Mouse (Mus musculus) gastrocnemius, postnatal 10 days (tissue): Measurements from ENCODE around the gene Shb. TPM values are rescaled to one million over a fixed set of nuclear protein-coding genes. Genes with fewer than 3 reads are reported as not detected.
A peak's percentile ranks its signal among the peaks of the same experiment; 100 is the strongest.

Experiments
- DNase-seq: peaks from one replicate; pipeline ENCODE4 v3.0.0; 2021; ENCODE audit warnings: mixed read lengths
- long read RNA-seq, 2 experiments: library from polyadenylated mRNA; stranded (forward); transcript quantifications; one replicate each; pipeline ENCODE4 v2.0.0; 2021
- total RNA-seq, 2 experiments: library from RNA; stranded (reverse); gene quantifications; 2 replicates each; pipeline ENCODE4 v1.2.3; 2021

Gene Shb
- total RNA-seq: 10 to 100 TPM in 1 of 2 experiments, 1 to 10 TPM in 1; 9.3 to 12.5 TPM
- long read RNA-seq, experiment 1, transcript Shb-201 (6 exons, 2,244 nt): major isoform, 15 of 16 reads
- long read RNA-seq, experiment 1, partial matches to known transcripts: 0 of 16 reads
- long read RNA-seq, experiment 1, other reads (novel, unspliced or antisense): 1 of 16 reads
- long read RNA-seq, experiment 2, transcript Shb-201 (6 exons, 2,244 nt): major isoform, 18 of 18 reads
- long read RNA-seq, experiment 2, partial matches to known transcripts: 0 of 18 reads
- long read RNA-seq, experiment 2, other reads (novel, unspliced or antisense): 0 of 18 reads

GRCm38 (mm10) chr4:45532375-45532774, at the start of gene Shb:
TSS of gene Shb (minus strand) at chr4:45532470.
- DNase-seq: peak; percentile 79

- no peak for DNase-seq
These were observed 48.8 kb upstream of the Shb start for GRCm38 (mm10) chr4:45581095-45581494.

- no peak for DNase-seq
These were observed 46.5 kb upstream of the Shb start for GRCm38 (mm10) chr4:45578554-45579370.

GRCm38 (mm10) chr4:45577631-45578030, 45.4 kb upstream of the Shb start:
- no peak for DNase-seq

GRCm38 (mm10) chr4:45574614-45575169, 42.4 kb upstream of the Shb start:
- no peak for DNase-seq

- no peak for DNase-seq
These were observed 37.3 kb upstream of the Shb start for GRCm38 (mm10) chr4:45569521-45569920.

- peak; percentile 26 for DNase-seq
These were observed 25.9 kb upstream of the Shb start for GRCm38 (mm10) chr4:45558211-45558610.

GRCm38 (mm10) chr4:45552571-45552970, 20.3 kb upstream of the Shb start:
- DNase-seq: no peak

- DNase-seq: no peak
These were observed 18.7 kb upstream of the Shb start for GRCm38 (mm10) chr4:45550970-45551369.

- DNase-seq: peak; percentile 43
These were observed 17.2 kb upstream of the Shb start for GRCm38 (mm10) chr4:45549514-45549913.

GRCm38 (mm10) chr4:45545851-45546250, 13.6 kb upstream of the Shb start:
- DNase-seq: no peak

GRCm38 (mm10) chr4:45543481-45544051, 11.3 kb upstream of the Shb start:
- DNase-seq: no peak

- DNase-seq: no peak
These were observed 8.1 kb upstream of the Shb start for GRCm38 (mm10) chr4:45540151-45540933.

- no peak for DNase-seq
These were observed 6.9 kb upstream of the Shb start for GRCm38 (mm10) chr4:45539187-45539586.

- DNase-seq: no peak
These were observed 1.2 kb upstream of the Shb start for GRCm38 (mm10) chr4:45533436-45533940.

GRCm38 (mm10) chr4:45530662-45531542, 1.4 kb downstream of the Shb start:
- peak; percentile 97 for DNase-seq

GRCm38 (mm10) chr4:45529986-45530597, 2.2 kb downstream of the Shb start:
- peak; percentile 61 for DNase-seq

- peak; percentile 26 for DNase-seq
These were observed 2.9 kb downstream of the Shb start for GRCm38 (mm10) chr4:45529201-45529985.
